Mouse (Mus musculus) limb, embryonic 14.5 days (tissue): ENCODE measurements around the gene Gm17581. TPM values are rescaled to one million over a fixed set of nuclear protein-coding genes. Genes with fewer than 3 reads are reported as not detected.

ENCODE experiments used
- ATAC-seq: fragments of 200-750 bp; cut with Nextera tagmentation; 2 replicates; pipeline ENCODE4 v1.8.0; 2017; ENCODE audit warnings: low read depth, moderate number of reproducible peaks, moderate TSS enrichment; ENCODE audit not compliant: low FRiP score
- DNase-seq: peaks from one replicate; pipeline ENCODE4 v3.0.0-alpha.2; 2015; ENCODE audit warnings: low spot score
- H3K27ac ChIP-seq: fragments of 300-500 bp; sonication (generic); replicated peaks from 2 replicates; pipeline ENCODE4 v1.5.1; 2014; ENCODE audit warnings: low read depth, mild to moderate bottlenecking, low read length, moderate library complexity, mixed read lengths
- H3K27me3 ChIP-seq: fragments of 300-500 bp; sonication (generic); 2 replicates; pipeline ENCODE4 v1.6.1; 2014; ENCODE audit warnings: low read length, mixed read lengths; ENCODE audit not compliant: control insufficient read depth, insufficient read depth
- H3K36me3 ChIP-seq: fragments of 300-500 bp; sonication (generic); 2 replicates; pipeline ENCODE4 v1.6.1; 2014; ENCODE audit warnings: mild to moderate bottlenecking, low read length, moderate library complexity, mixed read lengths; ENCODE audit not compliant: control insufficient read depth, insufficient read depth
- H3K4me1 ChIP-seq: fragments of 300-500 bp; sonication (generic); 2 replicates; pipeline ENCODE4 v1.6.1; 2014; ENCODE audit warnings: antibody characterized with exemption, low read length, mixed read lengths; ENCODE audit not compliant: control insufficient read depth, insufficient read depth
- H3K4me2 ChIP-seq: fragments of 300-500 bp; sonication (generic); replicated peaks from 2 replicates; pipeline ENCODE4 v1.6.1; 2014; ENCODE audit warnings: low read depth, mild to moderate bottlenecking, low read length, moderate library complexity; ENCODE audit not compliant: severe bottlenecking
- H3K4me3 ChIP-seq: fragments of 300-500 bp; sonication (generic); replicated peaks from 2 replicates; pipeline ENCODE4 v1.5.1; 2014; ENCODE audit warnings: low read length
- H3K9ac ChIP-seq: fragments of 300-500 bp; sonication (generic); 2 replicates; pipeline ENCODE4 v1.6.1; 2014; ENCODE audit warnings: mild to moderate bottlenecking, low read depth, low read length, moderate library complexity; ENCODE audit not compliant: severe bottlenecking
- H3K9me3 ChIP-seq: fragments of 300-500 bp; sonication (generic); 2 replicates; pipeline ENCODE4 v1.6.1; 2016; ENCODE audit warnings: low read length; ENCODE audit not compliant: control insufficient read depth
- POLR2A ChIP-seq: fragments of 200-500 bp; IDR thresholded peaks from 2 replicates; pipeline ENCODE4 v1.8.0; 2012; ENCODE audit warnings: inconsistent platforms, mild to moderate bottlenecking, moderate library complexity, borderline replicate concordance; ENCODE audit not compliant: insufficient read depth, insufficient read length; ENCODE audit errors: extremely low read depth
- WGBS: fragments of 180-500 bp; shearing (Covaris S2); extraction: QIAGEN DNeasy Blood & Tissue Kit; methylation state at CpG from one replicate; pipeline ENCODE4 v1.1.7; 2014; 5-methylcytosine and 5-hydroxymethylcytosine counted together
- polyA plus RNA-seq, 2 experiments: library from polyadenylated mRNA; depleted of rRNA in 1 of 2; stranded (reverse) in 1 of 2; unstranded in 1 of 2; fragments of >200 nt; fragmentation: Nextera tagmentation in 1 of 2; extraction: Ambion mirVana in 1 of 2; gene quantifications; 2 replicates each; pipeline versions ENCODE4 v1.2.1 to v1.2.3; 2012 to 2014

Gm17581 gene
- polyA plus RNA-seq, 2 experiments: not detected

DNA sequence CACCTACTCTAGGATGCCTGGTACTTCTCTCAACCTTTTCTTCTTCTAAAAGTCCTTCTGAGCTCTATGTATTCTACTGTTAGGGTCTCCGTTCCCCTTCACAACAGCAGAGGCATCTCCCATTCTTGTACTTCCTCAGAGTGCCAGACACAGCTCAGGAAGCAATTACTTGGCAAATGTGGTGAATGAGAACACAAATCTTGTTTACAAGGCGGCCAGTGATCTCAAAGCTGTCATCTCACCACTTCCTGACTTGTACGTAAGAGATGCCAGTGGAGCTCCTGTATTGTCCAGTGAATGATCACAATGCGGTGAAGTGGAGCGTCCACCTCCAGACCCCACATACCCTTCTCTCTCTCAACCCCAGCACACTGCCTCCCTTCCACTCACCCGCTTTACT, 11.1 kb downstream of the Gm17581 start:
- H3K36me3 ChIP-seq: no peaks in the 10 kb centered on the region
- DNase-seq: no peak
- H3K27ac ChIP-seq: no peak overlapping the region
- H3K4me1 ChIP-seq: peaks cover 8% of the 10 kb centered on the region
- H3K4me3 ChIP-seq: no peak overlapping the region
- H3K9me3 ChIP-seq: no peaks in the 10 kb centered on the region
- H3K9ac ChIP-seq: no peak overlapping the region
- H3K27me3 ChIP-seq: no peaks in the 10 kb centered on the region
- 82% methylated on average over 6 of the region's 6 CpGs for WGBS
- no peak overlapping the region for H3K4me2 ChIP-seq
- no peak for TF ChIP-seq POLR2A
- ATAC-seq: no peak

DNA sequence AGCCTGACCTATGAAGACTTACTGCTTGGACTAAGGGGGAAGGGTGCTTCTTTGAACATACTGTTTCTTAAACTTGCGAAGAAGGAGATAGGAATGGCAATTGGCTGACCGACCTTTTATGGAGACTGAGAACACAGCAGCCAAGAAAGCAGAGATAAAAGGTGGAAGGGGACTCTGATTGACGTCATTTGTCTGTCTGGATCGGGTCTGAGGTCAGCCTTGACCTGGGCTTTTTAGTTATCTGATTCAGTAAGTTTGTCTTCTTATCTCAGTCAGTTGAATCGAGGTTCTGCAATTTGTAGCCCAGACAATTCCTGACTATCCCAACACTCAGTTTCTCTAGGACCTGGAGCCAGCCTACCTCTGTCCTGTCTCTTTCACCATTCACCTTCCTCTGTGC, 11.6 kb downstream of the Gm17581 start:
- H3K4me3 ChIP-seq: no peak overlapping the region
- no peak overlapping the region for H3K9ac ChIP-seq
- no peak overlapping the region for H3K27ac ChIP-seq
- H3K4me2 ChIP-seq: no peak overlapping the region
- H3K27me3 ChIP-seq: no peaks in the 10 kb centered on the region
- peaks cover 8% of the 10 kb centered on the region for H3K4me1 ChIP-seq
- no peak for ATAC-seq
- no peak for TF ChIP-seq POLR2A
- no peak for DNase-seq
- no peaks in the 10 kb centered on the region for H3K9me3 ChIP-seq
- H3K36me3 ChIP-seq: no peaks in the 10 kb centered on the region
- 86% methylated on average over 5 of the region's 5 CpGs for WGBS

DNA sequence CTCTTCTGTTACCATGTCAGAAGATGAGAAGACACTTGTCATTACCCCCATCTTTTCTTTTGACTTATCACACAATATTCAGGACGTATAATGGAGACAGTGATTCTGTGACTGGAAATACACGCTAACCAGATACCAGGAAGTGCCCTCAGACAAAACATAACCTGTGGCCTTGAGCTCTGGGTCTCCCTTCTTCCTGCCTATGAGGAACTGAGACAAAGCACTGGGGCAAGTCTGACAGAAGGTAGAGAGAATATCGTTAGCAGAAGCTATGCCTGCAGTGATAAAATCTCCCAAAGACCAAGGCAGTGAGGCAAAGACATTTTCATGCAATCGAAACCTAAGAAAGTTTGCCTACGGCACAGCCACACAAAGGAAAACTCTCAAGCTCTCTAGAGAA, 15.1 kb downstream of the Gm17581 start:
- no peak for TF ChIP-seq POLR2A
- no peaks in the 10 kb centered on the region for H3K9me3 ChIP-seq
- H3K4me2 ChIP-seq: no peak overlapping the region
- no peaks in the 10 kb centered on the region for H3K27me3 ChIP-seq
- no peak overlapping the region for H3K9ac ChIP-seq
- no peaks in the 10 kb centered on the region for H3K4me1 ChIP-seq
- no peak for DNase-seq
- ATAC-seq: no peak
- H3K36me3 ChIP-seq: peaks cover 11% of the 10 kb centered on the region
- 85% methylated on average over 5 of the region's 5 CpGs for WGBS
- H3K27ac ChIP-seq: no peak overlapping the region
- H3K4me3 ChIP-seq: no peak overlapping the region

DNA sequence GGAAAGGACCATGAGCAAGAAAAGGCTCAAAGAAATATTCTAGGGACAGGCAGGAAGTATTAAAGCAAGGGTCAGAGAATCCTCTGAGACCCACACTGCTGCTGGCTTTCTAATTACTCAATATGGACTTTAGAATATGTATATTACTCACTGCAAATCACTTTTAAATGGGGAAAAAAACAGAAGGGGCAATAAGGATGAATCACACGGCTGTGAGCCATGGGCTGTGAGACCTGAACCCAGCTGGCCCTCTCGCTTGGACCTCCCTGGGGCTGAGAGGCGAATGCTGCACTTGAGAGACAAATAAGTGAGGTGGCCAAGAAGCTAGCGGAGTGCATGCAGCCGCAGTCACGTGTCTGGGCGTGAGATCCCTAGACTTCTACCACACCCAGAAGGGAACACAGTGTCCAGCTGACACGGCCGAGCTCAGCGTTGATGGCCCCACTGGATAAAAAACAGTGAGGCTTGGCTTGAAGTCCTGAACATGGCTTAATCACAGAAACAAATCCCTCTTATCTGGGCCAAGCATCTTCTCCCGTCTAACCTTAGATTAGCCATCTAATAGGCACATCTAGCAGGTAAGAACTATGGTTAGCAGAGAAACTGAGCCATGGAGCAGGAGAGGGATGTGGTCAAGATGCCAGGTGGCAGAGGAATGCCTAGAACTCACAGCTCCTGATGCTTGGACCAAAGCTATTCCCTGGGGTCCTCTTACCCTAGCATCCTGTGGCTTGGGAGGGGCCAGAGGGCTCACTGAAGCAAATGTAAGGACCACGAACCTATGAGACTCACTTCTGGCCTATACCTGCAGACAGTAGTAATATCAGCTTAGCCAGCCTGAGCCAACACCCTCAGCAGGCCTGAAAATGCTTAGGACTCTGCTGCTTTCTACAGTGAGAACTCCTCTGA, 18.3 kb downstream of the Gm17581 start:
- no peak for TF ChIP-seq POLR2A
- Histone ChIP-seq H3K9ac (no peak overlapping the region), H3K36me3 (peaks cover 17% of the 10 kb centered on the region), H3K9me3 (no peaks in the 10 kb centered on the region), H3K27me3 (no peaks in the 10 kb centered on the region), H3K27ac (no peak overlapping the region), H3K4me3 (no peak overlapping the region), H3K4me2 (no peak overlapping the region), H3K4me1 (no peaks in the 10 kb centered on the region)
- ATAC-seq: no peak
- WGBS: 87% methylated on average over 12 of the region's 12 CpGs
- no peak for DNase-seq

DNA sequence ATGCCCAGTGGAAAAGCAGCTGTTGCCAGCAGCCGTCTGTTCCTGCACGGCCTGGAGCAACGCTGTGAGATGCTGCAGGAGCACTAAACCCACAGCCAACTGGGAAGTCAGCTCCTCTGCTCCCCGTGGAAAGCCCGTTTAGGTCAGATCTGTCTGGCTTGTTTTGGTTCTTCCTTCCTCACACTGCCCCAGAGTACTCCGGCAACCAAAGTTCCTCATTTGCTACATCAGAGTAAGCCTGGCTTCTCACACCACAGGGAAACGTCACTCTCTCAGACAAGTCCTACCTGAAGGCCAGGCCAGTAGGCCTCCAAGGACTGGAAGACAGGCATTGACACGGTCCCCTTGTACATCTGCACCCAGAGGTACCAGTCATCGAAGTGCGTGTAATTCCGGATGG, 25.1 kb downstream of the Gm17581 start:
- H3K36me3 ChIP-seq: peaks cover 34% of the 10 kb centered on the region
- H3K27me3 ChIP-seq: no peaks in the 10 kb centered on the region
- H3K9me3 ChIP-seq: no peaks in the 10 kb centered on the region
- H3K4me2 ChIP-seq: no peak overlapping the region
- no peak for TF ChIP-seq POLR2A
- H3K9ac ChIP-seq: no peak overlapping the region
- DNase-seq (no peak), ATAC-seq (no peak)
- no peak overlapping the region for H3K4me3 ChIP-seq
- no peak overlapping the region for H3K27ac ChIP-seq
- no peaks in the 10 kb centered on the region for H3K4me1 ChIP-seq
- WGBS: 91% methylated on average over 11 of the region's 11 CpGs
